In genomic region chr16:74128443-74128983, GRCm38 (mm10) we compare ENCODE assay signal across 22 mouse cellular contexts.
DNase-seq lines count a peak whose midpoint lies in the region; TF ChIP-seq lines count a peak whose summit lies in the region.
"Had no signal": no experiment of that assay in that cellular context is flagged by ENCODE, and none has a peak within 500 bp of the region (broad histone marks: within the 10 kb centered on the region; RNA-seq: fewer than 3 reads in every experiment).

No protein-coding gene starts in this region.

- H3K4me1 ChIP-seq in heart, adult 2 months (ENCODE audit: control insufficient read depth, insufficient read depth, low read length): no peaks in the 10 kb centered on the region
- H3K4me1 ChIP-seq: embryonic facial prominence, embryonic 13.5 days; forebrain, embryonic 13.5 days; forebrain, embryonic 15.5 days had no signal

- no peak for TF ChIP-seq EP300 in heart, adult 2 months (IDR thresholded peaks at IDR 0.05; ENCODE audit: insufficient read depth, low read depth, low read length)

- H3ac ChIP-seq in C2C12 (ENCODE audit: control insufficient read depth, insufficient read length, low read depth): no peak overlapping the region
- no peak overlapping the region for H3ac ChIP-seq in myocyte (ENCODE audit: control insufficient read depth, insufficient read length)

- H3K79me3 ChIP-seq in C2C12 (ENCODE audit: low read depth): no peaks in the 10 kb centered on the region

- H3K79me2 ChIP-seq in C2C12 (ENCODE audit: control insufficient read depth, insufficient read depth): no peaks in the 10 kb centered on the region
- H3K79me2 ChIP-seq in myocyte (ENCODE audit: control insufficient read depth, insufficient read depth): no peaks in the 10 kb centered on the region
- no peaks in the 10 kb centered on the region for H3K79me2 ChIP-seq in heart, adult 2 months (replicated peaks; ENCODE audit: control insufficient read depth, insufficient read depth, low read length)

- H3K4me3 ChIP-seq in C2C12 (ENCODE audit: insufficient read depth, poor library complexity, severe bottlenecking) (no peak overlapping the region), myocyte (no peak overlapping the region)
- no peak overlapping the region for H3K4me3 ChIP-seq in heart, adult 2 months
- H3K4me3 ChIP-seq: embryonic facial prominence, embryonic 13.5 days; forebrain, embryonic 13.5 days; forebrain, embryonic 15.5 days had no signal

- no peaks in the 10 kb centered on the region for H3K36me3 ChIP-seq in C2C12 (ENCODE audit: control insufficient read depth, insufficient read depth)
- no peaks in the 10 kb centered on the region for H3K36me3 ChIP-seq in myocyte (ENCODE audit: control insufficient read depth, insufficient read depth)
- no peaks in the 10 kb centered on the region for H3K36me3 ChIP-seq in heart, adult 2 months (ENCODE audit: control insufficient read depth, insufficient read depth, low read length)
- H3K36me3 ChIP-seq: embryonic facial prominence, embryonic 13.5 days; forebrain, embryonic 15.5 days; G1E had no signal

- no peak overlapping the region for H3K27ac ChIP-seq in heart, adult 2 months
- H3K27ac ChIP-seq: embryonic facial prominence, embryonic 13.5 days; forebrain, embryonic 13.5 days; forebrain, embryonic 15.5 days had no signal

- H3K27me3 ChIP-seq in C2C12 (ENCODE audit: control insufficient read depth, insufficient read depth, insufficient read length) (no peaks in the 10 kb centered on the region), myocyte (ENCODE audit: control insufficient read depth, insufficient read depth, insufficient read length) (no peaks in the 10 kb centered on the region)
- no peaks in the 10 kb centered on the region for H3K27me3 ChIP-seq in heart, adult 2 months (ENCODE audit: control insufficient read depth, insufficient read depth, low read length)
- H3K27me3 ChIP-seq: CH12.LX; embryonic facial prominence, embryonic 13.5 days; forebrain, embryonic 13.5 days; forebrain, embryonic 15.5 days; Patski had no signal

- no peak for TF ChIP-seq POLR2A in brain, embryonic 14.5 days (IDR thresholded peaks at IDR 0.05; ENCODE audit: borderline replicate concordance, extremely low read depth, insufficient read depth, insufficient read length, poor library complexity, severe bottlenecking)
- no peak for TF ChIP-seq POLR2A in myocyte (IDR thresholded peaks at IDR 0.05; ENCODE audit: insufficient read length, low read depth)
- TF ChIP-seq POLR2A in heart, adult 2 months (IDR thresholded peaks at IDR 0.05; ENCODE audit: insufficient read depth, low read depth, low read length): no peak

- DNase-seq in brain, embryonic 14.5 days (ENCODE audit: low read depth): peak; percentile 37
- DNase-seq in left cerebral cortex, postnatal 14 days (ENCODE audit: low spot score in 2 of 2): no peak
- no peak for DNase-seq in heart, adult 2 months
- DNase-seq: adrenal gland, adult 8-10 months; adrenal gland, postnatal 14 days; adrenal gland, postnatal 36 days; cerebellum, adult 11 months; cerebellum, adult 18-20 months; cerebellum, adult 8-10 months; cerebellum, adult 9-11 months; cerebellum, postnatal 14 days; cerebellum, postnatal 36 days; embryo, embryonic 11 days; forebrain, postnatal 0 days had no signal

- TF ChIP-seq CTCF in C2C12 (IDR thresholded peaks at IDR 0.05; ENCODE audit: control insufficient read depth, insufficient read depth, insufficient read length): no peak
- no peak for TF ChIP-seq CTCF in brain, embryonic 14.5 days (IDR thresholded peaks at IDR 0.05; ENCODE audit: borderline replicate concordance, extremely low read depth, insufficient read depth, insufficient read length)
- TF ChIP-seq CTCF in heart, adult 2 months (IDR thresholded peaks at IDR 0.05): no peak

- WGBS in heart, adult 2 months: 77% methylated on average over 5 of the region's 5 CpGs

- no peak overlapping the region for H3K9ac ChIP-seq in heart, adult 2 months (ENCODE audit: low read depth, low read length)
- H3K9ac ChIP-seq: embryonic facial prominence, embryonic 13.5 days; forebrain, embryonic 13.5 days; forebrain, embryonic 15.5 days; forebrain, postnatal 0 days had no signal

- H3K4me2 ChIP-seq in myocyte (ENCODE audit: low read depth): peak overlapping the region; percentile 77
- H3K4me2 ChIP-seq: embryonic facial prominence, embryonic 13.5 days; forebrain, embryonic 13.5 days; forebrain, embryonic 15.5 days had no signal

- intact Hi-C loops in left cerebral cortex, postnatal 14 days (cut with DNase I): no loop called here
- intact Hi-C loops in heart, adult 2 months (cut with DNase I): no loop called here

TF ChIP-seq in C2C12, 6 proteins besides CTCF, POLR2A, EP300 and RAD21:
- peak; percentile 98 for TF ChIP-seq MYOD1 (IDR thresholded peaks at IDR 0.05; ENCODE audit: control insufficient read depth, insufficient read length, low read depth)
- TF ChIP-seq MAX (IDR thresholded peaks at IDR 0.05): no peak
- peak; percentile 85 for TF ChIP-seq CEBPB (IDR thresholded peaks at IDR 0.05; ENCODE audit: low read depth)
- no peak for TF ChIP-seq FOSL1 (IDR thresholded peaks at IDR 0.05; ENCODE audit: insufficient read depth, low read length, poor library complexity, severe bottlenecking)

TF ChIP-seq in myocyte, 11 proteins besides CTCF, POLR2A, EP300 and RAD21:
- TF ChIP-seq E2F4 (IDR thresholded peaks at IDR 0.05; ENCODE audit: insufficient read depth) (no peak), CEBPB (IDR thresholded peaks at IDR 0.05; ENCODE audit: insufficient read depth, poor library complexity, severe bottlenecking) (peak; percentile 99), TCF12 (IDR thresholded peaks at IDR 0.05; ENCODE audit: insufficient read depth, poor library complexity, severe bottlenecking) (peak; percentile 68), POLR2AphosphoS2 (IDR thresholded peaks at IDR 0.05; ENCODE audit: insufficient read length, low read depth) (no peak), MAX (IDR thresholded peaks at IDR 0.05; ENCODE audit: low read depth) (no peak), MYOG (IDR thresholded peaks at IDR 0.05; ENCODE audit: control insufficient read depth in 1 of 3, insufficient read depth in 1 of 3, insufficient read length in 2 of 3, low read depth in 2 of 3) (no peak), TCF3 (IDR thresholded peaks at IDR 0.05; ENCODE audit: insufficient read length, low read depth) (peak; percentile 39), REST (IDR thresholded peaks at IDR 0.05; ENCODE audit: insufficient read depth, insufficient read length) (no peak), USF1 (IDR thresholded peaks at IDR 0.05; ENCODE audit: low read depth) (peak; percentile 54), MYOD1 (IDR thresholded peaks at IDR 0.05; ENCODE audit: control insufficient read depth in 1 of 3, insufficient read length in 2 of 3, low read depth in 2 of 3) (peak; percentile 90 to 96 (median 95)), SRF (IDR thresholded peaks at IDR 0.05; ENCODE audit: control insufficient read depth, insufficient read length, low read depth) (no peak)
